Mouse (Mus musculus) MEL (cell line): ENCODE results near the gene Zbtb7a. TPM values are rescaled to one million over a fixed set of nuclear protein-coding genes. Genes with fewer than 3 reads are reported as not detected.

Experiments used
- DNase-seq: peaks from one replicate; pipeline ENCODE4 v3.0.0; 2011; ENCODE audit warnings: low read depth, low spot score
- H3K27ac ChIP-seq: 2 replicates; pipeline ENCODE4 v1.5.1; 2012; ENCODE audit warnings: low read depth, mild to moderate bottlenecking, control low read depth, low read length, moderate library complexity; ENCODE audit not compliant: control insufficient read depth
- H3K27me3 ChIP-seq, 2 experiments: fragments of 150-350 bp in 1 of 2; sonication (generic) in 1 of 2; 2 replicates each; pipeline ENCODE4 v1.6.1; 2012; ENCODE audit warnings: low read length in 2 of 2, mild to moderate bottlenecking in 2 of 2, improper control_type of control experiment in 1 of 2, moderate library complexity in 1 of 2; ENCODE audit not compliant: insufficient read depth in 2 of 2, control insufficient read depth in 1 of 2
- H3K36me3 ChIP-seq, 2 experiments: 2 replicates each; pipeline ENCODE4 v1.6.1; 2012 to 2014; ENCODE audit warnings: low read length in 2 of 2, improper control_type of control experiment in 1 of 2, inconsistent platforms in 1 of 2, mild to moderate bottlenecking in 1 of 2; ENCODE audit not compliant: insufficient read depth in 2 of 2, control insufficient read depth in 1 of 2
- H3K4me1 ChIP-seq, 2 experiments: fragments of 150-350 bp in 1 of 2; sonication (generic) in 1 of 2; 2 replicates each; pipeline ENCODE4 v1.6.1; 2012; ENCODE audit warnings: low read length in 2 of 2, improper control_type of control experiment in 1 of 2, mild to moderate bottlenecking in 1 of 2; ENCODE audit not compliant: insufficient read depth in 2 of 2, control insufficient read depth in 1 of 2
- H3K4me3 ChIP-seq, 2 experiments: fragments of 150-350 bp in 1 of 2; sonication (generic) in 1 of 2; 2 replicates each; pipeline ENCODE4 v1.5.1; 2012; ENCODE audit warnings: low read depth in 2 of 2, low read length in 2 of 2, mild to moderate bottlenecking in 2 of 2, moderate library complexity in 2 of 2, control low read depth in 1 of 2, improper control_type of control experiment in 1 of 2; ENCODE audit not compliant: control insufficient read depth in 1 of 2, insufficient read depth in 1 of 2
- H3K79me2 ChIP-seq: 2 replicates; pipeline ENCODE4 v1.6.1; 2012; ENCODE audit warnings: mild to moderate bottlenecking, low read length, moderate library complexity; ENCODE audit not compliant: control insufficient read depth, poor library complexity, insufficient read depth
- H3K9ac ChIP-seq: 2 replicates; pipeline ENCODE4 v1.6.1; 2012; ENCODE audit warnings: low read depth, mild to moderate bottlenecking, control low read depth, low read length, moderate library complexity; ENCODE audit not compliant: control insufficient read depth, poor library complexity, severe bottlenecking
- H3K9me3 ChIP-seq: fragments of 150-350 bp; sonication (generic); replicated peaks from 2 replicates; pipeline ENCODE4 v1.6.1; 2012; ENCODE audit warnings: mild to moderate bottlenecking, low read length, improper control_type of control experiment, moderate library complexity; ENCODE audit not compliant: insufficient read depth
- BHLHE40 ChIP-seq: IDR thresholded peaks from 2 replicates; pipeline ENCODE4 v1.6.1; 2012; ENCODE audit warnings: low read depth, mild to moderate bottlenecking, inconsistent platforms, low read length, improper control_type of control experiment, borderline replicate concordance
- CTCF ChIP-seq, 3 experiments: IDR thresholded peaks in 2 of 3; conservative IDR thresholded peaks in 1 of 3; 2 replicates each; pipeline ENCODE4 v1.5.1; 2011 to 2012; ENCODE audit warnings: low read length in 3 of 3, low read depth in 2 of 3, mild to moderate bottlenecking in 2 of 3, improper control_type of control experiment in 1 of 3, inconsistent platforms in 1 of 3, mixed read lengths in 1 of 3, moderate library complexity in 1 of 3; ENCODE audit not compliant: control insufficient read depth in 1 of 3, insufficient read depth in 1 of 3, poor library complexity in 1 of 3, severe bottlenecking in 1 of 3
- ELF1 ChIP-seq: IDR thresholded peaks from 2 replicates; pipeline ENCODE4 v1.6.1; 2014; ENCODE audit warnings: low read depth, mild to moderate bottlenecking, inconsistent platforms, low read length, improper control_type of control experiment, moderate library complexity
- EP300 ChIP-seq, 2 experiments: IDR thresholded peaks; 2 replicates each; pipeline ENCODE4 v1.6.1; 2011; ENCODE audit warnings: improper control_type of control experiment in 2 of 2, low read length in 2 of 2, low read depth in 1 of 2, mild to moderate bottlenecking in 1 of 2
- GABPA ChIP-seq: IDR thresholded peaks from 2 replicates; pipeline ENCODE4 v1.6.1; 2012; ENCODE audit warnings: low read depth, mild to moderate bottlenecking, inconsistent platforms, low read length, improper control_type of control experiment, moderate library complexity
- GATA1 ChIP-seq: IDR thresholded peaks from 2 replicates; pipeline ENCODE4 v1.6.1; 2011; ENCODE audit warnings: low read depth, low read length, improper control_type of control experiment
- KAT2A ChIP-seq: conservative IDR thresholded peaks from 2 replicates; pipeline ENCODE4 v1.6.1; 2012; ENCODE audit warnings: low read depth, low read length, improper control_type of control experiment, inconsistent platforms
- MAX ChIP-seq: IDR thresholded peaks from 2 replicates; pipeline ENCODE4 v1.6.1; 2011; ENCODE audit warnings: low read length, improper control_type of control experiment
- MEF2A ChIP-seq: IDR thresholded peaks from 2 replicates; pipeline ENCODE4 v1.6.1; 2014; ENCODE audit warnings: low read depth, mild to moderate bottlenecking, inconsistent platforms, low read length, improper control_type of control experiment; ENCODE audit not compliant: poor library complexity, insufficient replicate concordance, severe bottlenecking; ENCODE audit errors: extremely low read depth
- MXI1 ChIP-seq: IDR thresholded peaks from 2 replicates; pipeline ENCODE4 v1.6.1; 2011; ENCODE audit warnings: mild to moderate bottlenecking, low read depth, low read length, improper control_type of control experiment
- POLR2A ChIP-seq, 2 experiments: IDR thresholded peaks; 2 replicates each; pipeline ENCODE4 v1.6.1; 2011 to 2012; ENCODE audit warnings: low read length in 2 of 2, mild to moderate bottlenecking in 2 of 2, control low read depth in 1 of 2, improper control_type of control experiment in 1 of 2, low read depth in 1 of 2, moderate library complexity in 1 of 2; ENCODE audit not compliant: control insufficient read depth in 1 of 2, insufficient read depth in 1 of 2, poor library complexity in 1 of 2
- RAD21 ChIP-seq: IDR thresholded peaks from 2 replicates; pipeline ENCODE4 v1.6.1; 2011; ENCODE audit warnings: mild to moderate bottlenecking, low read depth, low read length, improper control_type of control experiment
- TAL1 ChIP-seq: IDR thresholded peaks from 2 replicates; pipeline ENCODE4 v1.6.1; 2012; ENCODE audit warnings: mild to moderate bottlenecking, inconsistent platforms, low read length, moderate library complexity, mixed read lengths
- TBP ChIP-seq: IDR thresholded peaks from 2 replicates; pipeline ENCODE4 v1.8.0; 2011; ENCODE audit warnings: low read depth, low read length, improper control_type of control experiment
- UBTF ChIP-seq: IDR thresholded peaks from 2 replicates; pipeline ENCODE4 v1.6.1; 2012; ENCODE audit warnings: low read depth, mild to moderate bottlenecking, inconsistent platforms, low read length, improper control_type of control experiment, moderate library complexity, borderline replicate concordance; ENCODE audit not compliant: insufficient read depth
- USF1 ChIP-seq: IDR thresholded peaks from 2 replicates; pipeline ENCODE4 v1.6.1; 2014; ENCODE audit warnings: low read depth, mild to moderate bottlenecking, inconsistent platforms, low read length, improper control_type of control experiment, moderate library complexity
- USF2 ChIP-seq, 2 experiments: IDR thresholded peaks; 2 replicates each; pipeline ENCODE4 v1.6.1; 2011 to 2012; ENCODE audit warnings: improper control_type of control experiment in 2 of 2, low read length in 2 of 2, borderline replicate concordance in 1 of 2, inconsistent platforms in 1 of 2, low read depth in 1 of 2, mild to moderate bottlenecking in 1 of 2; ENCODE audit not compliant: insufficient read depth in 1 of 2
- ZKSCAN1 ChIP-seq: IDR thresholded peaks from 2 replicates; pipeline ENCODE4 v1.6.1; 2012; ENCODE audit warnings: low read depth, mild to moderate bottlenecking, inconsistent platforms, low read length, improper control_type of control experiment, moderate library complexity
- ZMIZ1 ChIP-seq: IDR thresholded peaks from 2 replicates; pipeline ENCODE4 v1.6.1; 2012; ENCODE audit warnings: low read depth, mild to moderate bottlenecking, inconsistent platforms, low read length, improper control_type of control experiment, moderate library complexity
- polyA plus RNA-seq, 2 experiments: library from polyadenylated mRNA; stranded (reverse) in 1 of 2; unstranded in 1 of 2; fragments of >175 nt in 1 of 2; fragments of >200 nt in 1 of 2; gene quantifications; 2 replicates each; pipeline versions ENCODE4 v1.2.1 to v1.2.4; 2012; ENCODE audit warnings: low replicate concordance in 2 of 2, low read depth in 1 of 2; ENCODE audit not compliant: insufficient read length in 2 of 2, insufficient read depth in 1 of 2, missing spikeins in 1 of 2
- total RNA-seq: library from RNA; depleted of rRNA; stranded (reverse); fragments of 300-350 nt; gene quantifications from 2 replicates; pipeline ENCODE4 v1.2.3, GENCODE M21; 2012

Gene Zbtb7a
- total and polyA plus RNA-seq, 3 experiments = 25.3 to 45.4 (median 40.6) TPM

- peaks cover 21% of the 10 kb centered on the region for H3K79me2 ChIP-seq
- H3K4me1 ChIP-seq = peaks cover 0 to 11% of the 10 kb centered on the region in 2 experiments; a peak in 2 of 4 replicates
- peaks cover 0 to 8% of the 10 kb centered on the region in 2 experiments; a peak in 1 of 4 replicates for H3K36me3 ChIP-seq
- H3K9ac ChIP-seq = peak overlapping the region; percentile 95
- no peaks in the 10 kb centered on the region for H3K27me3 ChIP-seq
- H3K4me3 ChIP-seq = peak overlapping the region; percentile 49 to 88
- H3K27ac ChIP-seq = peak overlapping the region; percentile 84
- TF ChIP-seq TBP (no peak), GATA1 (peak; percentile 33; the same call in 1 of the 2 replicates), GABPA (no peak), USF2 (IDR thresholded peaks at IDR 0.05; ENCODE audit: borderline replicate concordance in 1 of 2, insufficient read depth in 1 of 2, low read depth in 1 of 2, low read length in 2 of 2) (0 out of 4 replicates have a peak, but pooled peaks have one; percentile 18 to 52), MXI1 (peak; percentile 17; the same call in 1 of the 2 replicates), MAX (peak; percentile 56; the same call in 1 of the 2 replicates), TAL1 (peak; percentile 88), USF1 (peak; percentile 88), CTCF (IDR thresholded peaks at IDR 0.05 in 2 of 3, conservative IDR thresholded peaks at IDR 0.05 in 1 of 3; ENCODE audit: control insufficient read depth in 1 of 3, insufficient read depth in 1 of 3, low read depth in 2 of 3, low read length in 3 of 3, poor library complexity in 1 of 3, severe bottlenecking in 1 of 3) (peak in 2 of 3 experiments; percentile 11 to 29; a peak in 3 of 6 replicates), ZMIZ1 (no peak)
- TF ChIP-seq, all 39 proteins: peak for 7
- DNase-seq = peak; percentile 91
- no peaks in the 10 kb centered on the region for H3K9me3 ChIP-seq
Measured at GRCm38 (mm10) chr10:81106113-81106721, 28.8 kb upstream of the Zbtb7a start.

- Histone ChIP-seq H3K4me1 (no peaks in the 10 kb centered on the region), H3K4me3 (no peak overlapping the region), H3K9me3 (no peaks in the 10 kb centered on the region), H3K27me3 (no peaks in the 10 kb centered on the region), H3K79me2 (no peaks in the 10 kb centered on the region; the same call in 1 of the 2 replicates), H3K27ac (no peak overlapping the region), H3K36me3 (peaks cover 0 to 4% of the 10 kb centered on the region in 2 experiments; a peak in 2 of 4 replicates), H3K9ac (no peak overlapping the region)
- no peak for TF ChIP-seq BHLHE40
- TF ChIP-seq EP300 (IDR thresholded peaks at IDR 0.05; ENCODE audit: low read depth in 1 of 2, low read length in 2 of 2) = no peak
- no peak for TF ChIP-seq MEF2A
- no peak for TF ChIP-seq TAL1
- TF ChIP-seq MXI1 = no peak
- no peak for TF ChIP-seq USF1
- TF ChIP-seq POLR2A (IDR thresholded peaks at IDR 0.05; ENCODE audit: control insufficient read depth in 1 of 2, insufficient read depth in 1 of 2, low read depth in 1 of 2, low read length in 2 of 2, poor library complexity in 1 of 2) = no peak
- TF ChIP-seq RAD21 = no peak
- TF ChIP-seq KAT2A = no peak
- TF ChIP-seq ELF1 = no peak
- TF ChIP-seq UBTF = no peak
- no peak for TF ChIP-seq ZKSCAN1
- no peak for DNase-seq
Measured at GRCm38 (mm10) chr10:81112946-81113345, 22.1 kb upstream of the Zbtb7a start.
